Mouse (Mus musculus) ES-Bruce4 (cell line): ENCODE measurements around the gene Rnf4. TPM values are rescaled to one million over a fixed set of nuclear protein-coding genes. Genes with fewer than 3 reads are reported as not detected.

Experiments
- H3K27ac ChIP-seq: 2 replicates; pipeline ENCODE4 v1.5.1; 2012; ENCODE audit warnings: low read length, inconsistent platforms; ENCODE audit not compliant: insufficient read depth
- H3K27me3 ChIP-seq: 2 replicates; pipeline ENCODE4 v1.6.1; 2012; ENCODE audit warnings: mild to moderate bottlenecking, low read length, inconsistent platforms; ENCODE audit not compliant: control insufficient read depth, poor library complexity, insufficient read depth, severe bottlenecking
- H3K36me3 ChIP-seq: 2 replicates; pipeline ENCODE4 v1.6.1; 2012; ENCODE audit warnings: inconsistent platforms, mild to moderate bottlenecking, low read length, moderate library complexity; ENCODE audit not compliant: control insufficient read depth, poor library complexity, insufficient read depth, severe bottlenecking
- H3K4me1 ChIP-seq: one replicate; pipeline ENCODE4 v1.8.1; 2011; ENCODE audit warnings: low read length; ENCODE audit not compliant: control insufficient read depth, insufficient read depth
- H3K4me3 ChIP-seq: 2 replicates; pipeline ENCODE4 v1.5.1; 2011; ENCODE audit warnings: low read depth, mild to moderate bottlenecking, low read length
- H3K9ac ChIP-seq: 2 replicates; pipeline ENCODE4 v1.6.1; 2012; ENCODE audit warnings: low read depth, mild to moderate bottlenecking, inconsistent platforms; ENCODE audit not compliant: poor library complexity, severe bottlenecking
- H3K9me3 ChIP-seq: replicated peaks from 2 replicates; pipeline ENCODE4 v1.6.1; 2012; ENCODE audit warnings: mild to moderate bottlenecking, low read length, inconsistent platforms; ENCODE audit not compliant: control insufficient read depth, poor library complexity, insufficient read depth, severe bottlenecking
- CTCF ChIP-seq: IDR thresholded peaks from one replicate; pipeline ENCODE4 v1.8.1; 2011; ENCODE audit warnings: low read depth, low read length
- EP300 ChIP-seq: IDR thresholded peaks from 2 replicates; pipeline ENCODE4 v1.6.1; 2011; ENCODE audit warnings: low read depth, low read length; ENCODE audit not compliant: insufficient read depth
- POLR2A ChIP-seq: IDR thresholded peaks from one replicate; pipeline ENCODE4 v1.8.1; 2011; ENCODE audit warnings: low read length; ENCODE audit not compliant: insufficient read depth
- polyA plus RNA-seq: library from polyadenylated mRNA; stranded (reverse); fragments of >200 nt; gene quantifications from 2 replicates; pipeline ENCODE4 v1.2.4, GENCODE M21; 2011; ENCODE audit warnings: low read depth; ENCODE audit not compliant: missing spikeins, insufficient read depth, insufficient read length

Gene Rnf4
- 210 and 215 TPM in 2 replicates for polyA plus RNA-seq

DNA sequence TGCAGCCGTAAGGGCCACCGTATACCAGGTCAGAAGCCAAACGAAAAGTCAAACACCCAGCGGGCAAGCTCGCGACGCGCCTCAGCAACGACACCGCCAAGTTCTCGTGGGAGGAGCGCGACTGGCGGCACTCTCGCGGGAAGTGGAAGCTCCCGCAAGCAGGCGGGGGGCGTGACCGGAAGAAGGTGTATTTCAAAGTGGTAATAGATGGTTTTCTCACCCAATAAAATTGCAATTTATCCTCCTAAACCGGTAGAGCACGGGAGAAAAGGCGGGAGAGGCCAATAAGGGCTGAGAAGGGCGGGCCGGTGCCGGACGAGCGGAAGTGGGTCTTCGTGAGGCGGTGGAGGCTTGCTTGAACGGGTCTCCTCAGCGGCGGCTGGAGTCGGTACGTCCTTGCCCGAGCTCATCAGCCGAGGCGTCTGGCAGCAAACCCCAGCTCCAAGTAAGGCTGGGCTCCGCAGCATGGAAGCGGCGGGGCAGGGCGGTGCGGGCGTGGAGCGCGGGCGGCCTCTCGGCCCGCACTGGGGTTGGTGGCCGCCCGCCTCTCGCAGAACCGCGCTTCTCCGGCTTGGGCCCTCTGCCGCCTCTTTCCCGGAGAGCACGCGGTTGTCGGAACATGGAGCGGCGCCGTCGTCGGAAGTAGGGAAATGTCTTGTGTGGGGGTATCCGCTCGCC lies at the start of gene Rnf4:
Rnf4 (plus strand) TSS at position 193 of the 678 bp plus-strand sequence.
- Histone ChIP-seq H3K36me3 (peaks cover 17% of the 10 kb centered on the region; the same call in 1 of the 2 replicates), H3K9ac (peak within 1 kb of the TSS; percentile 98), H3K4me3 (peak within 1 kb of the TSS; percentile 98), H3K4me1 (no peaks in the 10 kb centered on the region), H3K27ac (peak within 1 kb of the TSS; percentile 92), H3K27me3 (no peaks in the 10 kb centered on the region), H3K9me3 (no peaks in the 10 kb centered on the region)
- TF ChIP-seq CTCF: no peak
- TF ChIP-seq POLR2A: peak; percentile 95
- 0 out of 2 replicates have a peak, but pooled peaks have one; percentile 31 for TF ChIP-seq EP300

DNA sequence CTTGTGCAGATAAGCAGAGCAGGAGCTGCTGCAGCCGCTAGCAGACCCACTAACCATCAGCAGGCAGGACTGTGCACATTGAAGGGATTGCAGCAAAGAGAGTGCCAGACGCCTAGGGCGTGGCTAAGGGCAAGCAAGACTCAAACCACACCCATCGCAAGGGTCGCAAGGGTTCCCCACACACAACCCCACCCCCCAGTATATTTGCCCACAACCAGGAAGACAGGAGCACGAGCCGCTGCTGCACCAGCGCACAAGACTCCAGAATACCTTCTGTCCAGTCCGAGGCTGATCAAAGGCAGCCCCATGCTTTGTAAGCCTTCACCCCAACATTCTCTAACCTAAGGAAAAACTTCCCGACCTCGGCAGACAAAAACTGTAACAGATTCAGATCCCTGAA lies 49.6 kb upstream of the Rnf4 start:
- no peak overlapping the region for H3K27ac ChIP-seq
- no peaks in the 10 kb centered on the region for H3K27me3 ChIP-seq
- peak overlapping the region; percentile 68 for H3K4me3 ChIP-seq
- peak overlapping the region; percentile 33 for H3K9ac ChIP-seq
- no peaks in the 10 kb centered on the region for H3K4me1 ChIP-seq
- no peak for TF ChIP-seq POLR2A
- TF ChIP-seq EP300: no peak
- TF ChIP-seq CTCF: no peak
- no peaks in the 10 kb centered on the region for H3K36me3 ChIP-seq
- no peaks in the 10 kb centered on the region for H3K9me3 ChIP-seq

DNA sequence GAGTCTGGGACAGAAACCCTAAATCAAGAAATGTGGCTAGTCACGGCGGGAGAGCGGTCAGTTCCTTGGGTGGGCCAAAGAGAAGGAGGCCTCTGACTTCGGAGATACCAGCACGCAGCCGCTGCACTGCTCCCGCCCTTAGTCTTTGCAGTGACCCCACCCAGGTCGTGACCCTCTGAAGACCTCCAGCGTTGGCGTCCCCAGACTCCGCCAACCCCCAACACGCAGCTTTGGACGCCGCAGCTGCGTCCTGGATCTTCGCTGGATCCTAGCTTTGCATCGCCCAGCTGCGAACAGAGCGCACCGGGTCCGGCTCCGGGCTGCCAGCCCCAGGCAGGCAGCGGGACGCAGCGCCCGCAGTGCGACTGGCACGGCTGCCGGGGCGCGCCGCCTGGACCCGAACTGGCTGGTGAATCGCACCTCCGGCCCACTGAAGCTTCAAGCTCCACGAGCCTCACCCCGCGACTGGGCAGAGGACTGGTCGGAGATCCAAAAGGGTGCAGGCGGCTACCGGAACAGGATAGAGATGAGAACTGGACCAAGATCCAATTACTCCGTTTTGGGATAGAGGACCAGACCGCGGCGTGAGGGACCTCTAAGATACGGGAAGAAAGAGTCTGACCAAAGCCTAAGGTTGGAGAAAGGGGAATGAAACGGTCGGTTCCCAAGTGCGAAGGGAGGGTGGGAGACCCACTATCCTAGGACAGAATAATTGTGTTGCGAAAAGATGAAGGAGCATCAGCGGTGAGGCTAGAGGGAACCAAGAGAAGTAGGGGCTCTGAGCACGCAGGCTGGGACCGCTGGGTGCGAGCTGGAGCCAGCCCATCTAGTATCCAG lies 48.9 kb upstream of the Rnf4 start:
- peak overlapping the region; percentile 33 for H3K9ac ChIP-seq
- no peaks in the 10 kb centered on the region for H3K27me3 ChIP-seq
- TF ChIP-seq CTCF (no peak), EP300 (0 out of 2 replicates have a peak, but pooled peaks have one; percentile 10)
- H3K27ac ChIP-seq: no peak overlapping the region
- no peaks in the 10 kb centered on the region for H3K9me3 ChIP-seq
- H3K36me3 ChIP-seq: no peaks in the 10 kb centered on the region
- H3K4me3 ChIP-seq: peak overlapping the region; percentile 68
- H3K4me1 ChIP-seq: no peaks in the 10 kb centered on the region

DNA sequence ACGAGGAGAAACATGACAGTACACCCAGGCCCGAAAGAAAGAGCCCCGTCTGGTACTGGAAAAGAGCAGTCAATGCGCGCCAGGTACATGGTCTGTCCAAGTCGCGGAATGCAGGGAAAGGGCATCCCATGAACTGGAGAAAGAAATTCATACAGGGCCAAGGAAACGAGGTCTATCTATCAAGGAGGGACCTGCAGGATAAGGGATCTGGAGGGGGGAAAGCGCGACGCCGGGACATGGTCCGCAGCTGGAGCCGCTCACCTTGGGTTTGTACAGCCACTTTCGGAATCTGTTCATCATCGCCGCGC lies 48.3 kb upstream of the Rnf4 start:
- no peaks in the 10 kb centered on the region for H3K36me3 ChIP-seq
- H3K27me3 ChIP-seq: no peaks in the 10 kb centered on the region
- H3K4me3 ChIP-seq: peak overlapping the region; percentile 68
- H3K9ac ChIP-seq: peak overlapping the region; percentile 33
- H3K27ac ChIP-seq: no peak overlapping the region
- no peak for TF ChIP-seq EP300
- no peak for TF ChIP-seq POLR2A
- TF ChIP-seq CTCF: no peak
- no peaks in the 10 kb centered on the region for H3K4me1 ChIP-seq
- H3K9me3 ChIP-seq: no peaks in the 10 kb centered on the region

DNA sequence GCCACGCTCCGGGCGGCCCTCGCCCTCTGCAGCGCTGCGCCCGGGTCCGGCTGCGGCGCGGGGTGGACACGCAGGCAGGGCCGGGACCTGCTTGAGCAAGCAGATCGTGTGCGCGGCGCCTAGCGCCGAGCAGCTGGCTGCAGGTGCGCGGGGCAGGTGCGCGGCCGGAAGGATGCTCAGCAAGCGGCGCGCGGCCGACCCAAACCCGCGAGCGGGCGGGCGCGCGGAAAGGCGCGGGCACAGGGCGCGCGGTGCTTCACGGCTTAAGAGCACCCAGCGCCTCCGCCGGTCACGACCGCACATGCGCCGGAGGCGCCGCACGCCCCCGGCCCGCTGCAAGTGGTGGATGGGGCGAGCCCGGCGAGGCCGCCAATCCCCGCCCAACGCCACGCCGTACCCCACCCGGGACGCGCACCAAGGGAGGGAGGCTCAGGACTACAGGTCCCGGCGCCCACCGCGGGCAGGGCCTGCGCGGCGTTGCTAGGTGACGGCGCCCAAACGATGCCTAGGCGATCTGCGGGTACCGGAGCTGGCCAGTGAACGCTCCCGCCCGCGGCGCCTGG lies 47.9 kb upstream of the Rnf4 start, which contains the start of the genes Zfyve28 and Cfap99:
Zfyve28 (minus strand) TSS at position 296 of the 563 bp plus-strand sequence.
Cfap99 (plus strand) TSS at position 447 of the 563 bp plus-strand sequence.
- TF ChIP-seq POLR2A (no peak), EP300 (no peak), CTCF (no peak)
- Histone ChIP-seq H3K36me3 (no peaks in the 10 kb centered on the region), H3K27me3 (no peaks in the 10 kb centered on the region), H3K4me1 (no peaks in the 10 kb centered on the region), H3K9ac (peak within 1 kb of the TSS; percentile 33), H3K4me3 (peak within 1 kb of the TSS; percentile 68), H3K9me3 (no peaks in the 10 kb centered on the region), H3K27ac (no peak within 1 kb of the TSS)
